ENCODE assay signal across 8 mouse cellular contexts in the genomic region with DNA sequence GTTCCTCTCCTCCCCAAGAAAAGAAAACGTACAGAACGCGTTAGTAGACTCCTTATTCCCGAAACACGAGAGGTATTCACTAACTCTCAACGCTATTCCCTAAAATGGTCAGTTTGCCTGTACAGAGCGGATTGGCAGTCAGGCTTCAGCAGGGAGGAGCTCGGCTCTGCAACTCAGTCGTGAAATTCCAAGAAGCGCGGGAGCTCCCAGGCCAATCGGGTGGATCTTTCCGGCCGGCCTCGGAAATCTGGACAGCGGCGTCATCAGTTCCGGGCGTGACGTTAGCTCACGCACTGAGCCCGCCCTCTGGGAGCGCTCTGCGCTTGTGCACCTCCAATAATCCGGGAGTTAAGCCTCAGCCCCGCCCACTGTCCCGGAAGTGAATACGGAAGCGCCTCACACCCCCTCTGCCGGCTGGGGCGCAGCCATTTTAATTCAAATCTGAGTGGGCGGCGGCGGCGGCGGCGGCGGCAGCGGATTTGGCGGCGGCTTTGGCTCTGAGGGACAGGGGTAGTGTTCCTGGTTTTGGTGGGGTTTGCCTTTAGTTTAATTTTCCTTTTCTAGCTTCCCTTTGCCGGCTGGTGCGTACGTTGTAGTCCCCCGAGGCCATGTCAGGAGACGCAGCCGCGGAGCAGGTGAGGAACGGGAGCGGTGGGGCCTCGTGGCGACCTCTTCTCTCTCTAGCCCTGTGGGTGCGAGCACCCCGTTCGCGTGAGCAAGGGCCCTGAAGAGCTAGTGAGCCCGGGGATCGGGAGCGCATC. TPM values are rescaled to one million over a fixed set of nuclear protein-coding genes. Genes with fewer than 3 reads are reported as not detected.
DNase-seq lines count a peak whose midpoint lies in the region; ATAC-seq and TF ChIP-seq lines count a peak whose summit lies in the region.

A gene (plus strand): TSS at position 456 of the 761 bp plus-strand sequence.

- peak; percentile 89 for TF ChIP-seq POLR2A in CH12.LX (IDR thresholded peaks at IDR 0.05; ENCODE audit: low read depth, low read length)

- H3K4me2 ChIP-seq in CH12.LX (ENCODE audit: insufficient read depth, low read depth, poor library complexity, severe bottlenecking), result peak within 1 kb of the TSS; percentile 74
- H3K4me2 ChIP-seq in forebrain, embryonic 11.5 days (ENCODE audit: low read depth, low read length, severe bottlenecking), result peak within 1 kb of the TSS; percentile 79
- H3K4me2 ChIP-seq in heart, embryonic 16.5 days (ENCODE audit: low read depth, low read length), result peak within 1 kb of the TSS; percentile 81
- peak within 1 kb of the TSS; percentile 87 for H3K4me2 ChIP-seq in liver, embryonic 15.5 days
- H3K4me2 ChIP-seq in neural tube, embryonic 12.5 days (replicated peaks), result peak within 1 kb of the TSS; percentile 78

- dilution Hi-C loops in CH12.LX (cut with MboI; ENCODE audit: extremely low pct_ligation_motif_present, extremely low pct_unique_long_range_greater_than_20kb, low sequenced_read_pairs), result no loop called here

- peaks cover 0 to 43% of the 10 kb centered on the region in 2 experiments; a peak in 2 of 4 replicates for H3K4me1 ChIP-seq in CH12.LX (ENCODE audit: control insufficient read depth in 1 of 2, insufficient read depth in 2 of 2)
- H3K4me1 ChIP-seq in forebrain, embryonic 11.5 days (replicated peaks; ENCODE audit: control insufficient read depth, insufficient read depth, low read length), result no peaks in the 10 kb centered on the region; the same call in 1 of the 2 replicates
- peaks cover 19% of the 10 kb centered on the region for H3K4me1 ChIP-seq in heart, embryonic 16.5 days (ENCODE audit: control insufficient read depth, insufficient read depth, low read length)
- peaks cover 33% of the 10 kb centered on the region for H3K4me1 ChIP-seq in liver, embryonic 15.5 days (replicated peaks)
- peaks cover 21% of the 10 kb centered on the region for H3K4me1 ChIP-seq in neural tube, embryonic 12.5 days

- H3K9me3 ChIP-seq in CH12.LX (replicated peaks; ENCODE audit: low read length), result no peaks in the 10 kb centered on the region
- no peaks in the 10 kb centered on the region for H3K9me3 ChIP-seq in forebrain, embryonic 11.5 days (ENCODE audit: control insufficient read depth, low read length)
- H3K9me3 ChIP-seq in heart, embryonic 16.5 days (replicated peaks; ENCODE audit: control insufficient read depth, low read length), result no peaks in the 10 kb centered on the region
- H3K9me3 ChIP-seq in liver, embryonic 15.5 days (replicated peaks), result no peaks in the 10 kb centered on the region
- no peaks in the 10 kb centered on the region for H3K9me3 ChIP-seq in neural tube, embryonic 12.5 days

- in situ Hi-C loops in CH12.LX (cut with MboI; ENCODE audit: low pct_ligation_motif_present, low pct_unique_long_range_greater_than_20kb, low sequenced_read_pairs), result loop anchor here (25.0 kb wide), 1 partner anchor 553 kb away; a partner anchor contains a TSS

- ATAC-seq in forebrain, embryonic 11.5 days (replicated peaks; ENCODE audit: low FRiP score), result peak; percentile 99
- ATAC-seq in heart, embryonic 16.5 days (replicated peaks; ENCODE audit: extremely low read depth, insufficient read depth, low FRiP score), result peak; percentile 99
- ATAC-seq in liver, embryonic 15.5 days (ENCODE audit: insufficient read depth), result peak; percentile 98
- peak; percentile 100 for ATAC-seq in neural tube, embryonic 12.5 days (ENCODE audit: low FRiP score, low read depth)

- H3K79me2 ChIP-seq in CH12.LX (replicated peaks; ENCODE audit: control insufficient read depth, extremely low read depth, insufficient read depth, poor library complexity, severe bottlenecking), result peaks cover 40% of the 10 kb centered on the region

- WGBS in forebrain, embryonic 11.5 days, result under 1% methylated on average over 59 of the region's 59 CpGs
- WGBS in heart, embryonic 16.5 days, result 0% methylated on average over 59 of the region's 59 CpGs
- WGBS in liver, embryonic 15.5 days (ENCODE audit: insufficient replicate concordance), result under 1% methylated on average over 59 of the region's 59 CpGs
- WGBS in neural tube, embryonic 12.5 days, result under 1% methylated on average over 59 of the region's 59 CpGs

- peaks cover 0 to 16% of the 10 kb centered on the region in 2 experiments for H3K36me3 ChIP-seq in CH12.LX (replicated peaks in 1 of 2; ENCODE audit: control insufficient read depth in 1 of 2, insufficient read depth in 1 of 2, low read length in 1 of 2)
- H3K36me3 ChIP-seq in forebrain, embryonic 11.5 days (ENCODE audit: control insufficient read depth, insufficient read depth, low read length), result no peaks in the 10 kb centered on the region
- H3K36me3 ChIP-seq in heart, embryonic 16.5 days (ENCODE audit: control insufficient read depth, insufficient read depth), result peaks cover 4% of the 10 kb centered on the region; the same call in 1 of the 2 replicates
- H3K36me3 ChIP-seq in liver, embryonic 15.5 days (replicated peaks), result no peaks in the 10 kb centered on the region
- H3K36me3 ChIP-seq in neural tube, embryonic 12.5 days, result no peaks in the 10 kb centered on the region

- H3K9ac ChIP-seq in CH12.LX (ENCODE audit: insufficient read depth, low read depth), result peak within 1 kb of the TSS; percentile 81
- peak within 1 kb of the TSS; percentile 93 for H3K9ac ChIP-seq in forebrain, embryonic 11.5 days (ENCODE audit: low read length)
- H3K9ac ChIP-seq in heart, embryonic 16.5 days (ENCODE audit: low read length), result peak within 1 kb of the TSS; percentile 96
- H3K9ac ChIP-seq in liver, embryonic 15.5 days, result peak within 1 kb of the TSS; percentile 93
- H3K9ac ChIP-seq in neural tube, embryonic 12.5 days, result peak within 1 kb of the TSS; percentile 87

- no peak for TF ChIP-seq RAD21 in CH12.LX (IDR thresholded peaks at IDR 0.05; ENCODE audit: low read depth, low read length)

- TF ChIP-seq EP300 in CH12.LX (IDR thresholded peaks at IDR 0.05; ENCODE audit: low read length), result no peak

- no peaks in the 10 kb centered on the region for H3K27me3 ChIP-seq in CH12.LX (replicated peaks)
- H3K27me3 ChIP-seq in forebrain, embryonic 11.5 days (ENCODE audit: control insufficient read depth, insufficient read depth, low read length), result no peaks in the 10 kb centered on the region
- H3K27me3 ChIP-seq in heart, embryonic 16.5 days (ENCODE audit: control insufficient read depth, insufficient read depth, low read length), result no peaks in the 10 kb centered on the region
- no peaks in the 10 kb centered on the region for H3K27me3 ChIP-seq in liver, embryonic 15.5 days
- no peaks in the 10 kb centered on the region for H3K27me3 ChIP-seq in neural tube, embryonic 12.5 days (replicated peaks)

- peak within 1 kb of the TSS; percentile 80 to 98 (median 91) for H3K4me3 ChIP-seq in CH12.LX (replicated peaks in 1 of 3; ENCODE audit: low read depth in 2 of 3, low read length in 2 of 3, poor library complexity in 1 of 3)
- peak within 1 kb of the TSS; percentile 91 for H3K4me3 ChIP-seq in forebrain, embryonic 11.5 days (ENCODE audit: low read depth, low read length)
- H3K4me3 ChIP-seq in heart, embryonic 16.5 days (ENCODE audit: low read length), result peak within 1 kb of the TSS; percentile 99
- peak within 1 kb of the TSS; percentile 99 for H3K4me3 ChIP-seq in liver, embryonic 15.5 days (replicated peaks)
- H3K4me3 ChIP-seq in neural tube, embryonic 12.5 days, result peak within 1 kb of the TSS; percentile 84

- 0 out of 2 replicates have a peak within 1 kb of the TSS, but pooled peaks have one; percentile 19 for H3K27ac ChIP-seq in CH12.LX (ENCODE audit: insufficient read depth, low read depth)
- H3K27ac ChIP-seq in forebrain, embryonic 11.5 days (ENCODE audit: low read depth, low read length), result peak within 1 kb of the TSS; percentile 74
- peak within 1 kb of the TSS; percentile 91 for H3K27ac ChIP-seq in heart, embryonic 16.5 days (ENCODE audit: low read length)
- H3K27ac ChIP-seq in liver, embryonic 15.5 days (replicated peaks), result peak within 1 kb of the TSS; percentile 88
- peak within 1 kb of the TSS; percentile 80 for H3K27ac ChIP-seq in neural tube, embryonic 12.5 days

- peak; percentile 99 for DNase-seq in CH12.LX (ENCODE audit: extremely low read depth)
- DNase-seq in c-Kit-positive CD71-positive TER-119-negative erythroid progenitor cells, embryonic 14.5 days (ENCODE audit: low read depth), result peak; percentile 99
- DNase-seq in forebrain, embryonic 11.5 days (ENCODE audit: low spot score), result peak; percentile 99
- peak; percentile 99 to 100 for DNase-seq in kidney, postnatal 36 days
- DNase-seq in telencephalon, adult 2 months (ENCODE audit: low read depth, low spot score), result peak; percentile 98

- TF ChIP-seq CTCF in CH12.LX (conservative IDR thresholded peaks at IDR 0.05 in 1 of 2, IDR thresholded peaks at IDR 0.05 in 1 of 2; ENCODE audit: low read depth in 2 of 2, low read length in 2 of 2), result no peak

TF ChIP-seq in CH12.LX, 34 proteins besides CTCF, POLR2A, EP300 and RAD21 (continues in another document):
- TF ChIP-seq JUN (IDR thresholded peaks at IDR 0.05; ENCODE audit: insufficient read depth, low read depth, low read length) (no peak), MAZ (IDR thresholded peaks at IDR 0.05; ENCODE audit: low read depth, low read length) (peak; percentile 76; the same call in 1 of the 2 replicates), ELF1 (IDR thresholded peaks at IDR 0.05; ENCODE audit: low read depth, low read length) (peak; percentile 98), RCOR1 (conservative IDR thresholded peaks at IDR 0.05; ENCODE audit: low read depth, low read length) (0 out of 2 replicates have a peak, but pooled peaks have one; percentile 50), USF1 (IDR thresholded peaks at IDR 0.05; ENCODE audit: low read depth, low read length) (no peak), GABPA (IDR thresholded peaks at IDR 0.05; ENCODE audit: insufficient replicate concordance, low read depth, low read length) (no peak; the same call in 1 of the 2 replicates), SIN3A (IDR thresholded peaks at IDR 0.05; ENCODE audit: low read length) (peak; percentile 88), TCF12 (IDR thresholded peaks at IDR 0.05; ENCODE audit: low read depth, low read length) (peak; percentile 66), MEF2A (IDR thresholded peaks at IDR 0.05; ENCODE audit: borderline replicate concordance, low read depth, low read length) (0 out of 2 replicates have a peak, but pooled peaks have one; percentile 56), E2F4 (IDR thresholded peaks at IDR 0.05; ENCODE audit: insufficient replicate concordance, low read depth, low read length) (peak; percentile 93; the same call in 1 of the 2 replicates), POLR2AphosphoS2 (IDR thresholded peaks at IDR 0.05; ENCODE audit: low read depth, low read length) (peak; percentile 47; the same call in 1 of the 2 replicates), CHD2 (IDR thresholded peaks at IDR 0.05; ENCODE audit: low read length) (peak; percentile 91)

RNA-seq across cellular contexts. Expression of the gene that starts here (rescaled TPM):
- total RNA-seq in CH12.LX (2012; rRNA removed), result 17.3 and 18.2 TPM in 2 replicates
- total RNA-seq in CH12.LX (2014; rRNA removed), result 50.6 and 54.9 TPM in 2 replicates
- 50.3 and 57.2 TPM in 2 replicates for polyA plus RNA-seq in CH12.LX (2012; ENCODE audit: insufficient read length, low read depth)
- 94.3 and 106 TPM in 2 replicates for polyA plus RNA-seq in forebrain, embryonic 11.5 days (2014; fragmentation: Nextera tagmentation; extraction: Ambion mirVana)
- 46.3 and 54.3 TPM in 2 replicates for polyA plus RNA-seq in heart, embryonic 16.5 days (2015; fragmentation: Nextera tagmentation; extraction: Ambion mirVana)
- 22.7 and 24.9 TPM in 2 replicates for polyA plus RNA-seq in liver, embryonic 15.5 days (2015; fragmentation: Nextera tagmentation; extraction: Ambion mirVana)
- polyA plus RNA-seq in neural tube, embryonic 12.5 days (2016; fragmentation: Nextera tagmentation; extraction: Ambion mirVana), result 108 and 113 TPM in 2 replicates

Comparison
In these comparisons a context has a peak if more than half of its experiments do, and no peak if none do; other contexts are left out.
1. Peak in every context shown above with its lines: DNase-seq, ATAC-seq, H3K4me3 ChIP-seq and H3K27ac ChIP-seq.
2. H3K27ac ChIP-seq: peak in every context shown above with its lines; median percentile 91 in heart, embryonic 16.5 days; 88 in liver, embryonic 15.5 days; 80 in neural tube, embryonic 12.5 days; 74 in forebrain, embryonic 11.5 days; 19 in CH12.LX.